Mouse (Mus musculus) cerebellum, adult 2 months (tissue): ENCODE measurements around the gene Ngdn.

ENCODE experiments used
- CTCF ChIP-seq: fragments of 200-500 bp; IDR thresholded peaks from 2 replicates; pipeline ENCODE4 v1.5.1; 2011; ENCODE audit warnings: low read depth, mild to moderate bottlenecking, control low read depth, low read length, moderate library complexity, borderline replicate concordance; ENCODE audit not compliant: insufficient read depth
- POLR2A ChIP-seq: fragments of 200-500 bp; IDR thresholded peaks from 2 replicates; pipeline ENCODE4 v1.6.1; 2011; ENCODE audit warnings: low read length, control low read depth, borderline replicate concordance; ENCODE audit not compliant: insufficient read depth

GRCm38 (mm10) chr14:54967874-54968273 lies 47.4 kb upstream of the Ngdn start:
- TF ChIP-seq POLR2A = no peak
- no peak for TF ChIP-seq CTCF
